Mouse (Mus musculus) kidney, adult 9 months (tissue): ENCODE measurements at regions not wholly inside any gene's neighbourhood (a gene's known extent, or its start where the extent isn't known, plus 50 kb on each side); places are given as distances from the start of the nearest gene placed in this dataset.

Source experiments
- DNase-seq: peaks from one replicate; pipeline ENCODE4 v3.0.0; 2022

DNA sequence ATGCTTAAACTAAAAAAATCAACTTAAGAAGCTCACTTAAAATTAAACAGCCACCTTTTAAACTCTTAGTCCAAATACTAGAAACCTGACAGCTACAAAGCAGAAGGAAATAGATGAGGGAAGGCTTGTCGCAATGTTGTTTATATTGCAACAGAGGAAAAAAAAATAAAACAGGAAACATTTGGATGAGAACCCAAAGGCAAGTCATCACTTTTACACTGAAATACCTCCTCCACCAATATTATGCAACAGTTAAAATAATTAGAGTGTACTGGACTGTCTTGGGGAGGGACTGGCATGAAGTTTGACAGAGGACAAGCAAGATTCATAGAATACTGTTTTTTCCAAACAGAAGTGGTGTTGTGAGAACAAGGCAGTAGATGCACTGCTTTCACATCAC is 263.6 kb upstream of the Slc30a5 start:
- DNase-seq: no peak

- no peak for DNase-seq
Observed at GRCm38 (mm10) chr13:101096221-101096620, 263.0 kb upstream of the Slc30a5 start.

DNA sequence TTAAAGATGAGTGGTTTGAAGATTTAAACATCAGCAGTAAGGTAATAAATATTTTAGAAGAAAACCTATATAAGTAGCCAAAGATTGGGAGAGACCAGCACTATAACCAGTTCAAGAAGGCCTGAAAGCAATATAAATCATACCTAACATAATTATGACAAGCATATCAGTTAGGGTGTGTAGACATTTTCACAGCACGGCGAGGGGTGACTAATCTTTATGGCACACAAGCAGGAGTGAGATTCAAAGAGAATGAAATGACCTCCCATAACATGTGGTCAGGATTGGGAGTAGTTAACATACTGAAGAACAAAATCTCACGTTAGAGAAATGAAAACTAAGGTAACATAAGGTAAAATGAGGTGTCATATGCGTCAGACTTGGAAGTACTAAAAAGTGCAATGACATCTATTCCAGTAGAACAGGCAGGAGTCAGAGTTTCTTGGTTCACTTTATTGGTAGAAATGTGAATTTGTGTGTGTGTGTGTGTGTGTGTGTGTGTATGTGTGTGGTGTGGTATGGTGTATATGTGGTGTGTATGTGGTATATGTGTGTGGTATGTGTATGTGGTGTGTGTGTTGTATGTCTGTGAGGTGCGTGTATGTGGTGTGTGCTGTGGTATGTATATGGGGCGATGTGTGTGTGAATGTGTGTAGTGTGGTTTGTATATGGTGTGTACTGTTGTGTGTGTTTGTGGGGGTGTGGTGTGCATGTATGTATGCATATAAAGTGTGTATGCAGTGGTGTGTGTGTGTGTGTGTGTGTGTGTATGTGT is 262.0 kb upstream of the Slc30a5 start:
- no peak for DNase-seq

- no peak for DNase-seq
Observed at GRCm38 (mm10) chr13:101092743-101093131, 259.5 kb upstream of the Slc30a5 start.

DNA sequence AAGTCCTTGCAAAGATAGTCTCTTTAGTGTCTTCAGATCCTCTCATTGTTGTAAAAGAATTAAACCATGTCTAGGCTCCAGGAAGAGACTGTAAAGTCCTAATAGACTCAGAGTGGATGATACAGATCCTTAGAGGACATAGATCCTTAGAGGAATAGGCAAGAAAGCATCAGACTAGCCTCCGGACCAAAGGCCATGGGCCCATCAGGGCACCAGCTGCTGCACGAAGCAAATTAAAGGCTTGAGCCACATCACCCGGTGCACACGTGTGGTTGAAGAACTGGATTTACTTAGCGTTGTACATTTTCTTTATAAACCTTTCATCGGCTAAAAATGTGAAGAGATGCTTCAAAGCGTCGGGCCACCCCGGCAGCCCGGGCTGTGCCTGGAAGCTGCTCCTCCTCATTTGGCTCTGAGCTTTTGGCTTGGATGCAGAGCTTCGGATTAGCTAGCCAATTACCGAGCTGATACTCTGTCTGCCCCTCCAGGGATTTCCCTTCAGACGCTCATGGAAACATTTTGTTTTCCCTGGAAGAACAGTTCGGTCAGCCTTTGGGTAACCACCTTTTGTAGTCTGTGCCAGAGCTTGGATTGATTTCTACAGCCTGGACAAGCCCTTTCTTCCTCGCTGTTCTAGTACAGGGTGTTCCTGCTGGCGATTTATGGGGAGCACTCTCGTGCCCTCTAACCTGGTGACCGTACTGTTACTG is 259.0 kb upstream of the Slc30a5 start:
- DNase-seq: peak; percentile 16

DNA sequence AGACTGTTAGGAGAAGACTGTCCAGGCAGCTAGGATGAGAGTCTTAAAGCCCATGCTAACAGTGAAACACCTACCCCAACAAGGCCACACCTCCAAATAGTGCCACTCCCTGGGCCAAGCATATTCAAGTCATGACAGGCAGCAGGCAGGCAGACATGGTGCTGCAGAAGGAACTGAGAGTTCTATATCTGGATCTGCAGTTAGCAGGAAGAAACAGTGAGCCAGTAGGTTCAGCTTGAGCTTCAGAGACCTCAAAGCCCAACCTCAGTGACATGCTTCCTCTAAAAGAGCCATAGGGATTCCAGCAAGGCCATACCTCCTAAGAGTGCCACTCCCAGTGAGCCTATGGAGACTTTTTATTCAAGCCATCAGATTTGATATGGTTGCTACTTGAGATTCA is 252.0 kb upstream of the Slc30a5 start:
- DNase-seq: no peak

GRCm38 (mm10) chr13:101084193-101084592 is 251.0 kb upstream of the Slc30a5 start:
- DNase-seq: no peak

GRCm38 (mm10) chr13:101083416-101083815 is 250.2 kb upstream of the Slc30a5 start:
- DNase-seq: peak; percentile 28

GRCm38 (mm10) chr13:101068489-101068888 is 235.3 kb upstream of the Slc30a5 start:
- DNase-seq: no peak

GRCm38 (mm10) chr13:101062582-101062981 is 229.4 kb upstream of the Slc30a5 start:
- no peak for DNase-seq

- no peak for DNase-seq
Observed at GRCm38 (mm10) chr13:101061233-101062144, 228.3 kb upstream of the Slc30a5 start.

DNA sequence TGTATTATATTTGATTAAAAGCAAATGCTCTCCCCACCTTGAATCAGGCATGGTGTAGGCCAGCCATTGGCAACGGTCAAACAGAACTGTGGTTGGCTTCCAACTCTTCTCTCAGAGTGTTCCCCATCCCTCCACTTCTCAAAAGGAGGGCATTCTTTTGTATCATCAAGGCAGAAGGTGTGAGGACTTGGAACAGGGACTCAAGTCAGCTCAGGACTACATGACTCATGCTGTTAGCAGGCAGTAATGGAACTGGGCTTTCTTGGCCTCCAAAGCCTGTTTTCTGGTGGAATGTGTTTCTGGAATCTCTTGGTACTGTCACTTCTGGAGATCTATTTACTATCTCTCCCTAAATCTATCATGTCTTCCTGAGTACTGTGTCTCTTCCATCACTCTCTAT is 216.3 kb upstream of the Slc30a5 start:
- no peak for DNase-seq

- DNase-seq: no peak
Observed at GRCm38 (mm10) chr13:101032594-101032993, 199.4 kb upstream of the Slc30a5 start.

GRCm38 (mm10) chr13:101026043-101026442 is 192.8 kb upstream of the Slc30a5 start:
- no peak for DNase-seq

DNA sequence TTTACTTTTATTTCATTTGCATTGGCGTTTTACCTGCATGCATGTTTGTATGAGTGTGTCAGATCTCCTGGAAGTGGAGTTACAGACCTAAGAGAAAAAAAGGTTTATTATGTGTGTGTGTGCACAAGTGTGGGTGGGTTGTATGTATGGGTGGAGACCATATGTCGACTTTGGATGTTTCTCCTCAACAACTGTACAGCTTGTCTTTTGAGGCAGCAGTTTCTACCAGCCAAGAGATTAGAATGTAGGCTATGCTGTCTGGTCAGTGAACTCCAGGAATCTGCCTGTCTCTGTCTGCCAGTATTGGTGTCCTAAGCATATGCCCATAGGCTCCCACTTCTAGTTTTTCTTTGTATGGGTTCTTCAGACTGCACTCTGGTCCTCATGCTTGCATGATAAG is 192.3 kb upstream of the Slc30a5 start:
- no peak for DNase-seq

DNA sequence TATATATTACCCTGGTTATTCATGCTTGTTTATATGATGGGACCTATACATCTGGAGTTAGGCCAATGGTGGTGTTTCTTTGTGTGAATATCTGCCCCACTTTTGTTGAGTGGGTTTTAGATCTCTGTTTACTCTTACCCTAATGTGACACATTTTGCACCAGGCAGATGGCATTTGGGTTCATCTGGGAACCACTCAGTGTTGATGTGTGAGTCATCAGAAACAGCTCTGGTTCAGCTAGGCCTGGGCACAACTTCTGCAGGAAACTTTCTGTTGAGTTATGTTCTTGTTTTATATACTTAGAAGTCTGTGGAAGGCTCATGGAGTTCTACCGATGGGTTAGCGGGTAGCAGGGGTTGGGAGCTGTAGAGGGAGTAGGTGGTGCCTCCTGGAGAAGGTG is 191.7 kb upstream of the Slc30a5 start:
- no peak for DNase-seq

DNA sequence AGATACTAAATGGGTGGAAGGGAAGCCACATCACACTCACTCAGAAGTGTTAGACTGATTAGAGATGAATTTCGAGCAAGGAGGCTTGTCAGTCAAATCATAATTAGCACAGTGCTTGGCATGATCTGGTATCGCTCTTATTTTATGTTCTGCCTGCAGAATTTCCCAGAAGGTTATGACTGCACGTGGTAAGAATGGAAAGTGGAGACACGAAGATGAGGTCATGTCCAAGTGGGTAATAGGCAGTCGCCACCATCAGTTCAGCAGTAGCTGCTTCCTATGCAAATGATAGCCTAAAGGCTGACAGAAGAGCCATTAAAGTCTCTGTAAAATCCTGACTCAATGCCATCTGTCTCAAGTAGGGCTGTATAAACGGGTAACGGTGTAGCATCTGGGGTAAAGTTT is 186.0 kb upstream of the Slc30a5 start:
- no peak for DNase-seq

GRCm38 (mm10) chr13:101017041-101017440 is 183.8 kb upstream of the Slc30a5 start:
- no peak for DNase-seq

- peak; percentile 87 for DNase-seq
Observed at GRCm38 (mm10) chr13:101016181-101016580, 183.0 kb upstream of the Slc30a5 start.

DNA sequence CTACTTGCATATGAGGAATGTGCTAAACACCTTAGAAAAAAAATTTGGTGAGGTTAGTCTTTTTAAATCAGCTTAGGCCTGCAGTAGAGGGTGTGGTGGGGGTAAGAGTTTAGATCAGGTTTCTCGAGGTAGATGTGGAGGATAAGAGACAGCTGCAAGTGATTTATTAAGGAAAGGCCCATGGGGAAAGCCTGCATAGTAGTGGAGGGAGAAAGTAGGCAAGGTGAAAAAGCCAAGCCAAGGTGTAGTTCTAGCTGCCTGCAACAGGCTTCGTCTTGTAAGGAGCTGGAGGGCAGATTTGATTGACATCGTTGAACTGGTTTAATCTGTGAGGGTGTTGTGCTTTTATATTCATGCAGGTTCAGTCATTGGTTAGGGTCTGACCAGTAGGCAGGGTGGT is 182.2 kb upstream of the Slc30a5 start:
- DNase-seq: peak; percentile 14

DNA sequence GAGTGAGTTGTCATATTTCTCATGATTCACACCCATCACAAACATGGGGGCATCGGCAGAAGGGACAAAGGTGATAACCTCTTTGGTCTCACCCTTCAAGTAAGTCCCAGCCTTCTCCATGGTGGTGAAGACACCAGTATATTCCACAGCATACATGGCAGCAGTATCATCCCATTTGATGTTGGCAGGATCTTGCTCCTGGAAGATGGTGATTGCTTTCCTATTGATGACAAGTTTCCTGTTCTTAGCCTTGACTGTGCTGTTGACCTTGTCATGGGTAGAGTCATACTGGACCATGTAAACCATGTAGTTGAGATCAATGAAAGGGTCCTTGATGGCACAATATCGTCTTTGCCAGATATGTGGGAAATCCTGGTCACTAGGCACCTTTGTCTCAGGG is 180.4 kb upstream of the Slc30a5 start:
- no peak for DNase-seq

DNA sequence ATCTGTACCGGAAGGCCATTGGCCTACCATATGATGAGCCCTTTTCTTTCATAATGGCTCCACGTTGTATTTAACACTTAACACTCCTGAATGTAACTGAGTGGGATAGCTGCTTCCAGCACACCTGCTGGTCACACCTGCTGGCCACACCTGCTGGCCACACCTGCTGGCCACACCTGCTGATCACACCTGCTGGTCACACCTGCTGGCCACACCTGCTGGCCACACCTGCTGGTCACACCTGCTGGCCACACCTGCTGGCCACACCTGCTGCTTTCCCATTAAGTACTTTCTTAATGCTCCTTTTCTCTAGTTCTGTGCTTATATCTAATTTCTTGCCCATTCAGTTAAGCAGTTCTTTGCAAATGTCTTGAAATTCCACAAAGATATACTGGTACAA is 157.4 kb upstream of the Slc30a5 start:
- DNase-seq: no peak
